Mouse (Mus musculus) heart, adult 9 months (tissue): Measurements from ENCODE around the gene Polr2b.

ENCODE experiments used
- DNase-seq, 2 experiments: peaks; one replicate each; pipeline ENCODE4 v3.0.0; 2022; ENCODE audit warnings: low spot score in 2 of 2

The Polr2b gene

DNA sequence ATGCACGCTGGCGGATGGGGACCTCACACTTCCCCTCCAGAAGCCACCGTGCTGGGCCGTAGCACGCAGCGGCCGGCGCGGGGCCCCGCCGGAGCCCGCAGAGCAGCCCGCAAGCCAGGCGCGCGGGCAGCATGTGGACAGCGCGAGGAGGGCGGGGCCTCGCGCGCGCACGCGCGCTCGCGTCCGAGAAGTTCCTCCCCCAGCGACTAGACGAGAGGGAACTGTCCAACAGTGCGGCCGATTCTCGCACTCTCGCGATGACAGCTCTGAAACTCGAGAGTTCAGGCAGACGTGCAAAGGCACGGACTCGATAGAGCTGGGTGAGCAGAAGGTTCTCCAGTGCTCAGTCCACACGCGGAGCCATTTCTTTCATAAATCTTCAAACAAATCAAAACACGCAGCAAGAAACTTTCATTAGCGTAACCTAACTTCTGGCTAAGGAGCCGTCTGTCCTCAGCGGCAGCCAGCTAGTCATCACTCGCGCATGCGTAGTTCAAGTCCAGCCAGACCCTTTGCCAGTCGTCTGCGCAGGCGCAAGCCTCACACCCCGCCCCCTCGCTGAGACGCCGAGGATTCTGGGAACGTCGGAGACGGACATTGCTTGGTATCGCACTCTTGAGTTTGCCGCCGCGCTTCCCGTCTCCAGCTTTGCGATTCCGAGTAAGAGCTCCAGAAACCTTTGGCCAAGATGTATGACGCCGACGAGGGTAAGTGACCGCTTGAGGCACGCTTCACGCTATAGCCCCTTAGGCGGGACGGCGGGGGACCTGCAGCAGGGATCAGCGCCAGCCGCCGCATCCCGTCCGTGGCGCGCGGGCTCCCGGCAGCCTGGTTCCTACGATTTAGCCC is at the start of gene Polr2b, which contains the start of gene Noa1:
Gene Polr2b (plus strand): TSS at position 224 of the 849 bp plus-strand sequence.
Gene Noa1 (minus strand): TSS at position 161 of the 849 bp plus-strand sequence.
- peak; percentile 98 to 99 for DNase-seq

DNA sequence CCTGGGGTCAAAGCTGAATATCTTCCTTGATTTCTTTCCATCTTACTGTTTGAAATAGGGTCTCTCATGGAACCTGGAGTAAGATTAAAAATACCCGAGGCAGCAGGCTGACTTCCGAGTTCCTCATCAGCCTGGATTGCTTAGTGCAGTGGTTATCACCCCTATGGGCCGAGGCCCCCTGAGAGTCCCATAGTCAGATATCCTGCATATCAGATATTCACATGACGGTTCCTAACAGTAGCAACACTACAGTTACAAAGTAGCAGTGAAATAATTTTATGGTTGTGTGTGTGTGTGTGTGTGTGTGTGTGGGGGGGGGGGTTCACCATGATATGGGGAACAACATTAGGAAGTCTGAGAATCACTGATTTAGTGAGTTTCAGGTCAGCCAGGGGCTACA is 48.8 kb upstream of the Polr2b start:
- DNase-seq: no peak

DNA sequence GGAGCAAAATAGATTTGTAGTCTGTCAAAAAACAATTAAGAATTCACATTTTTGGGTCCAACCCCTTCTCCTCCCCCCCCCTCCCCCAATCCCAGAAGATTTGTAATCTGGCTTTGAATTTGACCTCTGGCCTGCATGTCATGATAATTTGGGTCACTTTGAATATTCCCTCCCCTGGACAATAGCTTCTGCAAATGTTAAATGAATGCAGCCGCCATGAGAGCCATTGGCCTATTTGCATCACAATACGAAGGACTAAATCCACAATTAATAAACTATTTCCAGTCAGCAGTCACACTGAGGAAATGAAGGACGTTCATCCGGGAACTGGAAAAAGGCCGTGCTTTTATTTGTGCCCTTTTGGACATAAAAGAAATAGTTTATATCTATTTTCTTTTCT is 47.8 kb upstream of the Polr2b start:
- DNase-seq: no peak

DNA sequence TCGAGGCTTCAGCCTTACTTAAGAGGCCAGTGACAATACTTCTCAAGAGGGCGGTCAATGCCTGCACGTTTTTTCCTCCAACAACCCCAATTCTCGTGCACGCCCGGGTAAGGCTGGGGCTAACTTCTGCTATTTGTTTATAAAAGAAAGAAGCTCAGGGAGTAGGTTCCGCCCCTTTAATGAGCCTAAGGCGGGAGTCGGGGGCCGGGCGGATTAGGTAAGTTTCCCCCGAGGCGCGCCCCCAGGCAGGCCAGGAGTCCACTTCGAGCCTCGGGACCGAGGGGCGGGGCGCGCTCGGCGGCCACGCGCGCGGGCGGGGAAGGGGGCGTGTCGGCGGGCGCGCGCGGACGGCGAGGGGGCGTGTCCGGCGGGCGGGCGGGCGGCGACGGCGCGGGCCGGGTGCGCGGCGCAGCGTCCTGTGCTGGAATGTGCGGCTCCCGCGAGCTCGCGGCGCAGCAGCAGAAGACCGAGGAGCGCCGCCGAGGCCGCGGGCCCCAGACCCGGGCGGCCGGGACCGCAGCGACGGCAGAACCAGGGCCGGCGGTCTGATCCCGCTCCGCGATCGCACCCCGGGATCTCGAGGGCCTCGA is 44.8 kb upstream of the Polr2b start, which contains the start of gene Rest:
Gene Rest (plus strand): TSS at position 411 of the 590 bp plus-strand sequence.
- DNase-seq: peak; percentile 72 to 80

DNA sequence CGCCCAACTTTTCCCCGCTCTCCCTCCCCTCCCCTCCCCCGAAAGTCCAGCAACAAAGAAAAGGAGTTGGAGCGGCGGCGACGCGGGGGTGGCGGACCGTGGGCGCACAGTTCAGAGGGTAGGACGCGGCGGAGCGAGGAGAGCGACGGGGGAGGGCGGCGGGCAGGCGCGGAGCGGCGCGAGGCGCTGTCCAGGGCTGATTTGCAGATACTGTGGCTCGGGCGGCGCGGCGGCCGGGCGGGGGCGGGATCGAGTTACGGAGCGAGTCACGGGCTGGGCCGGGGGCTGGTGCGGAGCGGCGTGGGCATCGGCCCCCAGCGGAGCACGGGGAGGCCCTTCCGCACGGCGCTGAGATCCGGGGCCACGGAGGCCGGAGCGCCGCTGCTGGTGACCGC is 44.3 kb upstream of the Polr2b start:
- DNase-seq: peak in 1 of 2 experiments; percentile 44

DNA sequence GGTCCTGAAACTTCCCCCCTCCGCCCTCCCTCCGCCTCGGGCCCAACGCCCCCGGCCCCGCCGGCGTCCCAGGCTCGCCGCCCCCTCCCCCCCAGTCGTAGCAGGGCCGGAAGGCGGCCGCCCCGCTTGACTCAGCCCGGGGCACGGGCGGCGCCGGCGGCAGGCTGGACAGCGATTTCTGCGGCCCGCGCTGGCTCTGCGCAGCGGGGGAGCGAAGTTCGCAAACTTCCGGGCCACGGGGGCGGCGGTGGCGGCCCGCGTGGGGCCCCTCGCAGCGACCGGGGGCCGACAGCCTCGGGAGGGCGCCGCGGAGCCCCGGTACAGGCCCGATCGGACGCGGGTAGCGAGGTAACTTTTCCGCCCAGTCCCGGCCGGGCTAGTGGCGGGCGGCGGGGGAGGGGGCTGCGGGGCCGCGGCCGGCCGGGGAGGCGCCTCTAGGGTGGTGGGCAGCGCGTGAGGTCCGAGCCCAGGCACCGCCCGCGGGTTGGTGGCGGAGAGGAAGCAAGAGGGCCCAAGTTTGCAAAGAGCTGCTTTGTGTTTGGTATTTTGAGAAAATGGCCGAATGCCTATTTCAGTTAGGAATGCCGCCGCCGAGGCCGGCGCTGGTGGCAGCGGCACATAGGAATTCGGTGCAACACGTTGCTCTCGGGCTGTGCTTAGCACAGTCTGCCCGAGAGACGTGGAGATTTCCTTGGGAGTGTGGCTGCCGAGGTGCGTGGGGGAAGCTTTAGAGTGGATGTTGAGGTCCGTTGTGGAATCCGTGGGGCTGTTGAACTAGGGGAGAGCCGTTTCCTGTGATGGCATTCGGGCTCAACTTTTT is 43.7 kb upstream of the Polr2b start:
- DNase-seq: peak; percentile 22 to 41

DNA sequence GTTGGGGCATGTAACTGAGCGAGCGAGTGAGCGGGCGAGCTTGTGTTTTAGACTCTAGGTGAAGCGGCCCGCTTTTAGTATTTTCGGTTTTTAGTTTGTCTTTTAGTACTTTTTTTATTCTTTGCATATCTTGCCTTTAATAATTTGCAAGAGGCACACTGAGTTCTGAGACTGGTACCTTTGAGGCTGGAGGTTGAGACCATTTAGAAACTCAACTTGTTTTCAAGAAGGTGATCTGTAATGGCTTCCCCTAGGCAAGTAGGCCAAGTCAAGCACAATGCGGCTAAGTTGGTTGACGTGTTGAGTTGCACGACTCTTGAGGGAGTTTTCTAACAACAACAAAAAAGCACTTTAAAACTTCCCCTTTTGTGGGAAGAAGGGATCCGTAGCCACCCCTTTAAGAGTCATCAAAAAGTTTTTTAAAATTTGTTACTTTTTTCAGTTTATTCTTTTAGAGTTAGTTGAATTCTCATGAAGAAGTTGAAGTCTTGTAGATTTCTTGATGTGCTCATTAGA is 43.0 kb upstream of the Polr2b start:
- DNase-seq: no peak

DNA sequence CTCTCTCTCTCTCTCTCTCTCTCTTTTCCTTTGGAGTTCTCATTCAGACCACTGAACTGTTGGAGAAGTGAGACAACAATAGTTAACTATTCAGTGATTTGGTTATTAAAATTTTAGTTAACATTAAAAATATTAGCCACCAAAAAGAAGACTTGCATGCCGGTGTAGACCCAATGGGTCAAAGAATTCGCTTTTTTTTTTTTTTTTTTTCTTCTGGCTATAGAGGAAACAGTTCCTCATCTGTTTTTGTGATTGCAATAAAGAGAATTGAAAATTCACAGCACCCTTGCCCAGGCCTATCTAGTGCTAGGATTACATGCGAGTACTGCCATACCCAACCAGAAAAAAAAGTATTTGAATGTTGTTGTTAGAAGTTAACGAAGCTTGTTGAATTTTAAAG is 42.5 kb upstream of the Polr2b start:
- DNase-seq: no peak

DNA sequence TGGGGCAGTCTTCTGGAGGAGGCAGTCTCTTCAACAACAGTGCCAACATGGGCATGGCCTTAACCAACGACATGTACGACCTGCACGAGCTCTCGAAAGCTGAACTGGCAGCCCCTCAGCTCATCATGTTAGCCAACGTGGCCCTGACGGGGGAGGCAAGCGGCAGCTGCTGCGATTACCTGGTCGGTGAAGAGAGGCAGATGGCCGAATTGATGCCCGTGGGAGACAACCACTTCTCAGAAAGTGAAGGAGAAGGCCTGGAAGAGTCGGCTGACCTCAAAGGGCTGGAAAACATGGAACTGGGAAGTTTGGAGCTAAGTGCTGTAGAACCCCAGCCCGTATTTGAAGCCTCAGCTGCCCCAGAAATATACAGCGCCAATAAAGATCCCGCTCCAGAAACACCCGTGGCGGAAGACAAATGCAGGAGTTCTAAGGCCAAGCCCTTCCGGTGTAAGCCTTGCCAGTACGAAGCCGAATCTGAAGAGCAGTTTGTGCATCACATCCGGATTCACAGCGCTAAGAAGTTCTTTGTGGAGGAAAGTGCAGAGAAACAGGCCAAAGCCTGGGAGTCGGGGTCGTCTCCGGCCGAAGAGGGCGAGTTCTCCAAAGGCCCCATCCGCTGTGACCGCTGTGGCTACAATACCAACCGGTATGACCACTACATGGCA is 41.9 kb upstream of the Polr2b start:
- DNase-seq: no peak

DNA sequence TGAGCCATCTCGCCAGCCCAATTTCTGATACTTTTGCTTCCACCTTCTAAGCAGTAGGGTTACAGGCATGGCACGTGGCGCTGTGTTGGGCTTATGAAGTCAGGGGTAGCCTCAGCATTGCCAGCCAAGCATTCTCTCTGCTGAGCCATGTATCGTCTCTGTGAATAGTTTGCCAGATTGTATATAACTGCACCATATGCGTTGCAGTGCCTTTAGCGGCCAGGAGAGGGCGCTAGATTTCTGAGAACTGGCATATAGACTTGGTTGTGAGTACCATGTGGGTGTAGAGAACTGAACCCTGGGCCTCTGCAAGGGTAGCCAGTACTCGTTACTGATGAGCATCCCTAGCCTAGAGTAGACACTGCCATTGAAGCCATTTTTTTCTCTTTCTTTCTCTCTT is 40.5 kb upstream of the Polr2b start:
- DNase-seq: no peak

DNA sequence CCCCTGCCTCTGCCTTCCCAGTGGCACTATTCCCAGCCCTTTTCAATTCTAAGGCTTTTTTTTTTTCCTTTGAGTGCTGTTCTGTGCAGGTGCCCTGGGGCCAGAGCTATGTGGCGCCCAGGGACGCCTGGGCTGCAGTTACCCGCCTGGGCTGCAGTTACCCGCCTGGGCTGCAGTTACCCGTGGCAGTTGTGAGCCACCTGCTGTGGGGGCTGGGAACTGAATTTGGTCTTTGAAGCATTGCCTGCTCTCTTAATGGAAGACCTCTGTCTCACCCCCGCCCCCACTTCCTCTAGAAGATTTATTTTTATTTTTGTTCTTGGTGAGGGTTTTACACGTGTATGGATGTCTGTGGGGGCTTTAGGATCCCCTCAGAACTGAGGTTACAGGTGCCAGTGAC is 36.8 kb upstream of the Polr2b start:
- DNase-seq: no peak

DNA sequence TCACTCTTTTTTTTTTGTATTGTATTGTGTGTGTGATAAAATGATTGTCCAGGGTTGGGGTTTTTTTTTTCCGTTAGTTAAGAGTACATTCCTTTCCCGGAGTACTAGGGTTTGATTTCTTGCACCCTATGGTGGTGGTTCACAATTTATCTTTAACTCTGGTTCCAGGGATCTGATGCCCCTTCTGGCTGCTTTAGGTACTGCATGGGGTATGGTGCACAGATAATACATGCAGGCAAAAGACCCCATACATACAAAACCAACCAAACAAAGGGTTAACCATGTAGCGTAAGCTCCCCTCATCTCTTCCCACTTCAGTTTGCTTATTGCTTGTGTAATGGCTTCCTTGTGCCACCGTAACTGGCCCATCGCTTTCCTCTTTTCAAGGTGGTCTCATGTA is 34.0 kb upstream of the Polr2b start:
- DNase-seq: no peak

DNA sequence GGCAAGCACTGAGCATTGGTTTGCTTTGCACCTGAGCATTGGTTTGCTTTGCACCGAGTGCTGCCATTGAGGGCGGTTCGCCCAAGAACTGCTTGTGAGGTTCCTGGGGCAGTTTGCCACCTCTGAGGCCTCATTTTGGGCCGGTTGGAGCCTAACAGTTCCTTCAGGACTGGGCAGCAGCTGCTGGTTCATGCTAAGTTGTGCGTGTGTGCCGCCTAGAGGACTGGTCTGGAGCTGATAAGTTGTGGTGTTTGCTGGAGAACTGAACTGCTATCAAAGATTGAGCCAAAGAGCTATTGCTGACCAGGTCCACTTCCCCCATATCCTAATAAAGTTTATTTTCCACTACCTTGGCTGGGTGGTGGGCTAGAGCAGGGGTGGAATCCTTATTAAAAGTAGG is 32.7 kb upstream of the Polr2b start:
- DNase-seq: no peak

DNA sequence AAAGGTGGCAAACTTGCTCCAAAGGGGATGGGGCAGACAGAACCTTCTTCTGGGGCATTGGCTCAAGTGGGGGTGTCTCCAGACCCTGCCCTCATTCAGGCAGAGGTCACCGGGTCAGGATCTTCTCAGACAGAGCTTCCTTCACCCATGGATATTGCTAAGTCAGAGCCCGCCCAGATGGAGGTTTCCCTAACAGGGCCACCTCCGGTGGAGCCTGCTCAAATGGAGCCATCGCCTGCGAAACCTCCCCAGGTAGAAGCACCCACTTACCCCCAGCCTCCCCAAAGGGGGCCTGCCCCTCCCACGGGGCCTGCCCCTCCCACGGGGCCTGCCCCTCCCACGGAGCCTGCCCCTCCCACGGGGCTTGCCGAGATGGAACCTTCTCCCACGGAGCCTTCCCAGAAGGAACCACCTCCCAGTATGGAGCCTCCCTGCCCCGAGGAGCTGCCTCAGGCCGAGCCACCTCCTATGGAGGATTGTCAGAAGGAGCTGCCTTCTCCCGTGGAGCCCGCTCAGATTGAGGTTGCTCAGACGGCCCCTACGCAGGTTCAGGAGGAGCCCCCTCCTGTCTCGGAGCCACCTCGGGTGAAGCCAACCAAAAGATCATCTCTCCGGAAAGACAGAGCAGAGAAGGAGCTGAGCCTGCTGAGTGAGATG is 28.3 kb upstream of the Polr2b start:
- DNase-seq: no peak

DNA sequence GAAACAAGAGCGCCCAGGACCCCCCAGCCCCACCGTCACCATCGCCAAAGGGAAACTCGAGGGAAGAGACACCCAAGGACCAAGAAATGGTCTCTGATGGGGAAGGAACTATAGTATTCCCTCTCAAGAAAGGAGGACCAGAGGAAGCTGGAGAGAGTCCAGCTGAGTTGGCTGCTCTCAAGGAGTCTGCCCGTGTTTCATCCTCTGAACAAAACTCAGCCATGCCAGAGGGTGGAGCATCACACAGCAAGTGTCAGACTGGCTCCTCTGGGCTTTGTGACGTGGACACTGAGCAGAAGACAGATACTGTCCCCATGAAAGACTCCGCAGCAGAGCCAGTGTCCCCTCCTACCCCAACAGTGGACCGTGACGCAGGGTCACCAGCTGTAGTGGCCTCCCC is 27.7 kb upstream of the Polr2b start:
- DNase-seq: no peak

DNA sequence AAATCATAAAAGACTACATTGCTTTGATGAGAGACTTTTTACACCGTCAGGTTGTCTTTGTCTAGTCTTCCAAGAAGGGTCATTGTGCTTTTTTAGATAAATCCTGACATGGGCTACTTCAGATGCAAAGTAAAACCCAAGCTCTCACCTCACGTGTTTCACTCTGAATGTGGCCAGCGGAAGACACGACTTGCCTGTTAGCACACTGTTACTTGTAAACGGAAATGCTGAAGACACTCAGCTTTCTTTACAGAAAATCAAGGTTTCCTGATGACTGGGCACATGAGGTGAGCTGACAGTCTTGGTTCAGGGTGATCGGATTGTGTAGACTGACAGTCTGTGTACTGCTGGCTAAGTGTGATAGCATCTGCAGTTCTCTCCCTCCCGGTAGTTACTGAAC is 24.3 kb upstream of the Polr2b start:
- DNase-seq: no peak

DNA sequence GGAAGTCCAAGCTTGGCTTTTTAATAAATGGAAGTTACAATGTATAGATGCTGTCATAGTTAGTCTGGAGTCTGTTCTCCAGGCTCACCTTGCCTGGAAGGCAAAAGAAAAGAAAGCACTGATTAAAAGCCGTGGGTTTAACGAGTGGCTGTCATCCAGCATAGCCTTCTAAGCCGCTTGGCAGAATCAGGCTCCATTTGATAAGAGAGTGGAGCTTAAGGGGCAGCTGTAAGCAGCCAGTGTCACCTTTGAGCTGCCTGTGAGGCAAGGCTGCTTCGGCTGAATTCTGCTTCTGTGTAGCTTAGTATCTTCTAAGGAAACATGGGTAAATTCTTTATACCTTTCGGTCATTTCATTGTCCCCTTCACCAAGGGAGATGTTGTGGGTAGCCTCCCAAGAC is 23.0 kb upstream of the Polr2b start:
- DNase-seq: no peak

DNA sequence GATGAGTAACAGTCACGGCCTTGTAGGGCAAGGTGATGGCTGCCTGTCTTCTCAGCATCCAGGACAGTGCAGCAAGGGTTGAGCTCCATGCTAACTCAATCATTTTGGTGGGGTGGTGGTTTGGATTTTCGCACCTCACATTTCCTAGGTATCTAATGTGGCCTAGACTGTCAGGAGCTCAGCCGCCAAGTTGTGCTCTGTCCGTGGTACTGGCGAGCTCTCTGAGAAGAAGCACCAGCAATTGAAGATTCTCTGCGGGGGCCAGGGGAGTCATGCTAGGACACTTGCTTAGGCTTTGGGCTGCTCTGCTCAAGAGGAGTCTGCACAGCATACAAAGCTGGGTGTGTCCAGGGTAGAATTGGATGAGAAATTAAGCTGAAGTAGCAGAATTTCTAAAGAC is 22.0 kb upstream of the Polr2b start:
- DNase-seq: no peak

DNA sequence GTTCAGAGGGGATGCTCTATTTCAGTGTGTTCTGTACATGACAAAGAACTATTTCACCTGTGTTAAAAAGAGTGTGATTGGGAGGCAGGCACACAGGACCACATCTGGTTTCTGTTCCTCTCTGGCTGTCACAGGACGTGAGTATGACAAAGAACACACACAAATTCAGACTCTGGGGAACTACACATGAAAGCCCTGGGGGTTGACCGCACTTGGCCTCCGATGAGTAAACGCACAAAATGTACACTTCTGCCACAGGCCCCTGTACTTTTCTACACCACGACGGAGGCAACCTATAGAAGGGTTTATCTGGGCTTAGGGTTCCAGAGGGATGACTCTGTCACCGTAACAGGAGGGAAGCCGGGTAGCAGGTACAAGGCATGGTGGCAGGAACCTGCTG is 20.3 kb upstream of the Polr2b start:
- DNase-seq: no peak

DNA sequence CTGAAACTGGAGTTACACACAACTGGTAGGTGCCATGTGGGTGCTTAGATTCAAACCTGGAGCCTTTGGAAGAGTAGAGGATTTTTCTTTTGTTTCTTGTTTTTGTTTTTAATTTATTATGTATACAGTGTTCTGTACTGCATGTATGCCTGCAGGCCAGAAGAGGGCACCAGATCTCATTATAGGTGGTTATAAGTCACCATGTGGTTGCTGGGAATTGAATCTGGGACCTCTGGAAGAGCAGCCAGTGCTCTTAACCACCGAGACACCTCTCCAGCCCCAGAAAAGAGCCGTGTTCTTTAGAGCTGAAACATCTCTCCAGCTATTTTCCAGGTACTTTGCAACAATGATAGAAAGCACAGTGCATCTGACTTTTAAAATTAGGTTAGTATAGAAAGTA is 19.3 kb upstream of the Polr2b start:
- DNase-seq: no peak
